Mouse (Mus musculus) embryonic facial prominence, embryonic 11.5 days (tissue): ENCODE measurements around the gene Hmgcs1. TPM values are rescaled to one million over a fixed set of nuclear protein-coding genes. Genes with fewer than 3 reads are reported as not detected.
A peak's percentile ranks its signal among the peaks of the same experiment; 100 is the strongest.
"Not testable (repeated sequence)": the region's sequence is repeated elsewhere in the genome, so short reads cannot be mapped to it uniquely, and the experiment has no call there.

ENCODE experiments used
- ATAC-seq: fragments of 200-750 bp; cut with Nextera tagmentation; replicated peaks from 2 replicates; pipeline ENCODE4 v1.8.0; 2017; ENCODE audit warnings: low read depth; ENCODE audit not compliant: insufficient number of reproducible peaks, low FRiP score, low TSS enrichment
- DNase-seq: peaks from one replicate; pipeline ENCODE4 v3.0.0-alpha.2; 2015; ENCODE audit warnings: low spot score
- H3K27ac ChIP-seq: fragments of 300-500 bp; sonication (generic); replicated peaks from 2 replicates; pipeline ENCODE4 v1.5.1; 2014; ENCODE audit warnings: mild to moderate bottlenecking, low read depth, low read length, control low read depth
- H3K27me3 ChIP-seq: fragments of 300-500 bp; sonication (generic); 2 replicates; pipeline ENCODE4 v1.6.1; 2014; ENCODE audit warnings: mild to moderate bottlenecking, low read length, moderate library complexity, mixed read lengths; ENCODE audit not compliant: control insufficient read depth, insufficient read depth
- H3K36me3 ChIP-seq: fragments of 300-500 bp; sonication (generic); replicated peaks from 2 replicates; pipeline ENCODE4 v1.6.1; 2014; ENCODE audit warnings: low read depth, mild to moderate bottlenecking, low read length, moderate library complexity, mixed read lengths; ENCODE audit not compliant: control insufficient read depth, insufficient read depth
- H3K4me1 ChIP-seq: fragments of 300-500 bp; sonication (generic); 2 replicates; pipeline ENCODE4 v1.6.1; 2014; ENCODE audit warnings: low read length, mixed read lengths; ENCODE audit not compliant: control insufficient read depth, insufficient read depth
- H3K4me2 ChIP-seq: fragments of 300-500 bp; sonication (generic); 2 replicates; pipeline ENCODE4 v1.6.1; 2014; ENCODE audit warnings: low read depth, mild to moderate bottlenecking, control low read depth, low read length, moderate library complexity
- H3K4me3 ChIP-seq: fragments of 300-500 bp; sonication (generic); 2 replicates; pipeline ENCODE4 v1.5.1; 2014; ENCODE audit warnings: low read depth, low read length, control low read depth
- H3K9ac ChIP-seq: fragments of 300-500 bp; sonication (generic); replicated peaks from 2 replicates; pipeline ENCODE4 v1.6.1; 2014; ENCODE audit warnings: mild to moderate bottlenecking, control low read depth, low read length
- H3K9me3 ChIP-seq: fragments of 300-500 bp; sonication (generic); replicated peaks from 2 replicates; pipeline ENCODE4 v1.6.1; 2016; ENCODE audit warnings: mild to moderate bottlenecking, low read length, inconsistent platforms, mixed read lengths; ENCODE audit not compliant: control insufficient read depth
- WGBS: fragments of 180-500 bp; shearing (Covaris S2); extraction: QIAGEN DNeasy Blood & Tissue Kit; methylation state at CpG from one replicate; pipeline ENCODE4 v1.1.7; 2014; 5-methylcytosine and 5-hydroxymethylcytosine counted together
- polyA plus RNA-seq: library from polyadenylated mRNA; unstranded; fragments of >200 nt; fragmentation: Nextera tagmentation; extraction: Ambion mirVana; gene quantifications from 2 replicates; pipeline ENCODE4 v1.2.1, GENCODE M21; 2014

Hmgcs1 gene
- polyA plus RNA-seq, 1 experiment from 2014 or later = 293 TPM

GRCm38 (mm10) chr13:119656246-119656645 is 33.9 kb upstream of the Hmgcs1 start:
- Histone ChIP-seq H3K36me3 (no peaks in the 10 kb centered on the region), H3K27ac (no peak overlapping the region), H3K4me3 (no peak overlapping the region), H3K9ac (no peak overlapping the region), H3K9me3 (no peaks in the 10 kb centered on the region), H3K4me1 (no peaks in the 10 kb centered on the region), H3K27me3 (no peaks in the 10 kb centered on the region), H3K4me2 (no peak overlapping the region)
- 77% methylated on average over 2 of the region's 2 CpGs for WGBS
- ATAC-seq (no peak), DNase-seq (no peak)

GRCm38 (mm10) chr13:119656846-119657416 is 33.2 kb upstream of the Hmgcs1 start:
- no peaks in the 10 kb centered on the region for H3K9me3 ChIP-seq
- H3K9ac ChIP-seq = no peak overlapping the region
- WGBS = 76% methylated on average over 6 of the region's 6 CpGs
- no peaks in the 10 kb centered on the region for H3K27me3 ChIP-seq
- no peak overlapping the region for H3K4me3 ChIP-seq
- H3K36me3 ChIP-seq = no peaks in the 10 kb centered on the region
- no peak for ATAC-seq
- H3K4me2 ChIP-seq = no peak overlapping the region
- H3K4me1 ChIP-seq = no peaks in the 10 kb centered on the region
- DNase-seq = no peak
- no peak overlapping the region for H3K27ac ChIP-seq

- H3K4me1 ChIP-seq, H3K9me3 ChIP-seq, H3K27ac ChIP-seq, DNase-seq, H3K4me2 ChIP-seq, ATAC-seq, H3K9ac ChIP-seq, H3K4me3 ChIP-seq, H3K36me3 ChIP-seq, H3K27me3 ChIP-seq: not testable (repeated sequence)
- WGBS = 79% methylated on average over 4 of the region's 9 CpGs
Observed at GRCm38 (mm10) chr13:119661420-119661819, 28.8 kb upstream of the Hmgcs1 start.

- DNase-seq (no peak), ATAC-seq (no peak)
- no peak overlapping the region for H3K27ac ChIP-seq
- no peaks in the 10 kb centered on the region for H3K27me3 ChIP-seq
- 74% methylated on average over 8 of the region's 8 CpGs for WGBS
- H3K9me3 ChIP-seq = no peaks in the 10 kb centered on the region
- H3K9ac ChIP-seq = no peak overlapping the region
- H3K4me3 ChIP-seq = no peak overlapping the region
- no peaks in the 10 kb centered on the region for H3K4me1 ChIP-seq
- no peaks in the 10 kb centered on the region for H3K36me3 ChIP-seq
- H3K4me2 ChIP-seq = no peak overlapping the region
Observed at GRCm38 (mm10) chr13:119678794-119679193, 11.4 kb upstream of the Hmgcs1 start.

- WGBS = 69% methylated on average over 2 of the region's 2 CpGs
- Histone ChIP-seq H3K36me3 (no peaks in the 10 kb centered on the region), H3K27me3 (no peaks in the 10 kb centered on the region), H3K9me3 (no peaks in the 10 kb centered on the region), H3K4me3 (no peak overlapping the region), H3K9ac (no peak overlapping the region), H3K27ac (no peak overlapping the region), H3K4me2 (no peak overlapping the region), H3K4me1 (no peaks in the 10 kb centered on the region)
- ATAC-seq (no peak), DNase-seq (no peak)
Observed at GRCm38 (mm10) chr13:119679721-119680120, 10.5 kb upstream of the Hmgcs1 start.

- H3K27ac ChIP-seq = no peak overlapping the region
- no peaks in the 10 kb centered on the region for H3K36me3 ChIP-seq
- H3K9ac ChIP-seq = no peak overlapping the region
- DNase-seq (no peak), ATAC-seq (no peak)
- H3K9me3 ChIP-seq = no peaks in the 10 kb centered on the region
- no peaks in the 10 kb centered on the region for H3K27me3 ChIP-seq
- no peaks in the 10 kb centered on the region for H3K4me1 ChIP-seq
- WGBS = 72% methylated on average over 3 of the region's 3 CpGs
- no peak overlapping the region for H3K4me2 ChIP-seq
- no peak overlapping the region for H3K4me3 ChIP-seq
Observed at GRCm38 (mm10) chr13:119681161-119681560, 9.0 kb upstream of the Hmgcs1 start.

- Histone ChIP-seq H3K36me3 (no peaks in the 10 kb centered on the region), H3K9me3 (no peaks in the 10 kb centered on the region), H3K9ac (no peak overlapping the region), H3K27me3 (no peaks in the 10 kb centered on the region), H3K4me3 (no peak overlapping the region), H3K4me2 (no peak overlapping the region), H3K4me1 (no peaks in the 10 kb centered on the region), H3K27ac (no peak overlapping the region)
- DNase-seq = peak; percentile 53
- no peak for ATAC-seq
- 71% methylated on average over 11 of the region's 11 CpGs for WGBS
Observed at GRCm38 (mm10) chr13:119684416-119685177, 5.6 kb upstream of the Hmgcs1 start.

- WGBS = 9% methylated on average over 5 of the region's 5 CpGs
- H3K9ac ChIP-seq = no peak overlapping the region
- H3K9me3 ChIP-seq = no peaks in the 10 kb centered on the region
- H3K4me2 ChIP-seq = no peak overlapping the region; the same call in 1 of the 2 replicates
- ATAC-seq = no peak
- no peak for DNase-seq
- H3K4me3 ChIP-seq = peak overlapping the region; percentile 29
- H3K36me3 ChIP-seq = no peaks in the 10 kb centered on the region
- no peaks in the 10 kb centered on the region for H3K27me3 ChIP-seq
- H3K4me1 ChIP-seq = 0 out of 2 replicates have a peak, but pooled peaks cover 2% of the 10 kb centered on the region
- no peak overlapping the region for H3K27ac ChIP-seq
Observed at GRCm38 (mm10) chr13:119689709-119690038, 505 bp upstream of the Hmgcs1 start.
